Mouse (Mus musculus): Measurements from ENCODE around the gene Gm6096.
"Not testable (repeated sequence)": the region's sequence is repeated elsewhere in the genome, so short reads cannot be mapped to it uniquely, and the experiment has no call there.

- TF ChIP-seq CTCF, POLR2A (IDR thresholded peaks at IDR 0.05; ENCODE audit: extremely low read depth, insufficient read depth, low read length): not testable (repeated sequence)
Observed at GRCm38 (mm10) chr7:34202147-34202546, 48.7 kb upstream of the Gm6096 start.

Measured in cortical plate, adult 2 months (tissue).